Mouse (Mus musculus): ENCODE measurements around the gene Il5.

The Il5 gene

DNA sequence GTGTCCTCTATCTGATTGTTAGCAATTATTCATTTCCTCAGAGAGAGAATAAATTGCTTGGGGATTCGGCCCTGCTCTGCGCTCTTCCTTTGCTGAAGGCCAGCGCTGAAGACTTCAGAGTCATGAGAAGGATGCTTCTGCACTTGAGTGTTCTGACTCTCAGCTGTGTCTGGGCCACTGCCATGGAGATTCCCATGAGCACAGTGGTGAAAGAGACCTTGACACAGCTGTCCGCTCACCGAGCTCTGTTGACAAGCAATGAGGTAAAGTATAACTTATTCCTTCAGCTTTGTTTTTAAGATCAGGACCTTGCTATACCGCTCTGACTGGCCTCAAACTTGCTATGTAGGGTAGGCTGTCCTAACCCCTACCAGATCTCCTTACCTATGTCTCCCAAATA is at the start of gene Il5:
Il5 (plus strand) TSS at position 80 of the 400 bp plus-strand sequence.
- TF ChIP-seq GATA4 (IDR thresholded peaks at IDR 0.05; ENCODE audit: insufficient replicate concordance, low read length) = no peak

DNA sequence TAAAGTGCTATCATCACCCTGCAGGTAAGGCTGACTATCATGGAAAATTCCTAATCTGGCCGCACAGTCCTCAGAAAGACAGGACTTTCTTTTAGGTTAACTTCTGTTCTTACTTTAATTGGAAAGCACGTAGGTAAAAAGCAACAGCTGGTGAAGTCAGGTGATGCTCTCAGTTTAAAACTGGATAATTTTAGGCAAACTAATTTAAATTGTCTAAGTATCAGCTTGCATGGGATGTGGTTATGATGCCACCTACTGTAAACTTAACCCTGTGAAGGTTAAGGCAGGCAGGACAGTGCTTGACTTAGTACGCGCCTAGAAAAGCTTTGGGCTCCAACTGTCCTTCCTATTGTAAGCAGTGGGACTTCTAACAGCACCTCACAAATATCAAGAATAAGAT is 49.2 kb upstream of the Il5 start:
- no peak for TF ChIP-seq GATA4 (IDR thresholded peaks at IDR 0.05; ENCODE audit: insufficient replicate concordance, low read length)

DNA sequence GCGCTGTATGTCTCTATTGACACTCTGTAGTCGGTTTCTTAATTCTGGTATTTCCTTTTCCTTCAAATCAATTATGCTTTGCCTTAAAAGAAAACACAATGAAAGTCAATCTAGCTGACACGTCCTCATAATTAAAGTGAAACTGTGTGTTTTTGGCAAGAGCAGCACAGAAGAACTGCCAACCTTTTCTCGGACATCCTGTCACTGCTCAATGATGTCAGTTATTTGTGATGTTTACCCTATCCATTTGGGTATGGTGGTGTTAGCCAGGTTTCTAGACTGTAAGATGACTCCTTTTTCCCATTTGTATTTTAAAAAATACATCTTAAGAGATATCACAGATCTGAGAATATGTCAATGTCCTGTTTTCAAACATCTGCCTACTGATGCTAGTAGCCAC is 40.5 kb upstream of the Il5 start:
- TF ChIP-seq GATA4 (IDR thresholded peaks at IDR 0.05; ENCODE audit: insufficient replicate concordance, low read length) = no peak

DNA sequence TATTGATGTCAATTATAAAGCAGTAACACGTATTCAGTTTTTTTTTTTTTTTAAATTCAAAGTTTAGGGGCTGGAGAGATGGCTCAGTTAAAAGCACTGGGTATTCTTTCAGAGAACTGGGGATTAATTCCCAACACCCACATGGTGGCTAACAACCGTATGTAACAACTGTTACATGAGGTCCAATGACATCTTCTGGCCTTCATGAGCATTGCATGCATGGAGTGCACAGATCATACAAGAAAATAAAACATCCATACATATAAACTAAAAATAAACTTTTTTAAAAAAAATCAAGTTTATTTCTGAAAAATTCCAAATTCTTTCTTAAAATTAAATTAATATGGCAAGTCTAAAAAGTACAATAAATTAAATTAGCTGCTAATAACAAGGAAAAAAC is 38.9 kb upstream of the Il5 start:
- TF ChIP-seq GATA4 (IDR thresholded peaks at IDR 0.05; ENCODE audit: insufficient replicate concordance, low read length) = no peak

DNA sequence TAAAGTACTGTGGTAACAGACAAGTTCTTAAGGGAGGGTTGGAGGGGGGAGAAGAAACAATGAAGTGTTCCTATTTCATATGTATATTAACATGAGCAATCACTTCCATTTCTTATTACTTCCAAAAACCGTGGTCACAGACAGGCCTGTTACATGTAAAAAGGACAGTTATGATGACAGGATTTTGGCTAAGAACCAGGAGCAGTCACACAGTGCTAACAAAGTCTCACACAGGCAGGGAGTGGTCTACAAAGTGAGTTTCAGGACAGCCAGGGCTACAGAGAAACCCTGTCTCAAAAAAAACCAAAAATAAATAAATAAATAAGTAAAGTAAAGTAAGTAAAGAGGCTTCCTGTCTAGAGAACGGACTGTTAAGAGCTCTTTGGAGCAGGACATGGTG is 38.4 kb upstream of the Il5 start:
- no peak for TF ChIP-seq GATA4 (IDR thresholded peaks at IDR 0.05; ENCODE audit: insufficient replicate concordance, low read length)

DNA sequence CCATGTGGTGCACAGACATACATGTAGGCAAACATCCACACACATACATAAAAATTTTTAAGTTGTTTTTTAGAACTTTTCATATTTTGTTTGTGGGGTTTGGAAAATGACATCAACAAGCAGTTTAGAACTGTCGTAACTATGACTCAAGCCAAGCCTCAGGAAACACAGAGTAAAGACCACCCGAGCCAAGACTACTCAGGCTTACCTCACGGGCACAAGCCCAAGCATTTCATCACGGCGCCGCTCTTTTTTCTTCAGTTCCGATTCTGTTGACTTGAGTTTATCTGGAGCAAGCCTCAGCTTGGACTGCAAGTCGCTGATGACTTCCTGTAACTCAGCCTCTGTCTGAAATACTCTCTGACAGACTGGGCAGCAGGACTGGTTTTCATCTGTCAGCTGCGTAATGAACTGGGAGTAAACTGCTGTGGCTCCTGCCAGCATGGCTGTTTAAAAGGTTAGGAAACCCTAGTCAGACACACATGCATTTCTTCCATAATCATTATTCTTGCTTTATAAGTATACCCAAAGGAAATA is 37.5 kb upstream of the Il5 start:
- TF ChIP-seq GATA4 (IDR thresholded peaks at IDR 0.05; ENCODE audit: insufficient replicate concordance, low read length) = no peak

DNA sequence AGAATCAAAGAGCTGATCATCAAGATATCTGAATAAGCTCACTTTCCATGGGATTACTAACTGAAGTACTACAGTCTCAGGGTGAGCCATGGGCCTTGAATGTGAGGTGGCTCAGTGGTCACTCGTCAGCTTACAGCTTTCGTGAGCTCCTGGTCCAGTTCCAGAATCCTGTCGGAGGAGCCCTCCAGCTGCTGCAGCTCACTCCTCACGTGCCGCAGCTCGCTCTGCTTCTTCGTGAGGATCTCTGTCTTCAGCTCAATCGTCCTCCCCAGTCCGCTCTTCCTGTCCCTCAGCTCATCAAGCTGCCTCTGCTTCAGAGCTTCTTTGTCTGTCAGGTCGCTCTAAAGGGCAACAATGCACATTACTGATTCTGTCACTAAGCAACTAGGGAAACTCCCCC is 28.6 kb upstream of the Il5 start:
- TF ChIP-seq GATA4 (IDR thresholded peaks at IDR 0.05; ENCODE audit: insufficient replicate concordance, low read length) = no peak

DNA sequence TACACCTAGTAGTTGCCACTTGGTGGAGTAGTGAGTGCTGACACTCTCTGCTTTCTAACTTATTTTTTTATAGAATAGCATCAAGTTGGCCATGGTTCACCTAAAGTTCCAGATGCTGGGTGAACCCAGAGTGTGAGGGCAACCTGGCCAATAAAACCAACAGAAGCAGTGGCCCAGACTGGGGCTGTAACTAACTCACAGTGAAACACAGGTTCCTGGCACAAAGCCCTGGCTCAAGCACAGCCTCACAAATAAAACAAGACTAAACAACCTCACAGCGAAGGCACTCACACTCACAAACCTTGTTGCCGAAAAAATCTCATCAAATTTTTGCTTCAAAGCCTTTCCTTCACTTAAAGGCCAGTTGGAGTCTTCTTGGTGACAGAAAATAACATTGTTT is 22.1 kb upstream of the Il5 start:
- no peak for TF ChIP-seq GATA4 (IDR thresholded peaks at IDR 0.05; ENCODE audit: insufficient replicate concordance, low read length)

DNA sequence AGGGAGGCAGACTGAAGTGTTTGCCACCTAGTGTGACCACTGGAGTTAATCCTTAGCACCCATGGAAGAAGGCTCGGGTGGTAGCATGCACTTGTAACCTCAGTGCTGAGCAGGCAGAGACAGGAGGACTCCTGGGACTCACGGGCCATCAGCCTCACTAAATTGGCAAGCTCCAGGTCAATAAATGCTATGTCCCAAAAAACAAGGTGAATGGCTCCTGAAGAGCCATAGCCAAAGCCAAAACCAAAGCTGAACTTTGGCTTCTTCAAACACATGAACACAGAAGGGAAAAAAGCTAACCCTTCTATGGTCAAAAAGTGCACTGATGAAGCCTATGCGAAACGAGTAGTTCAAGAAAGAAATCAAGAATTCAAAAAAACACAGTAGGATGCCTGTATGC is 21.2 kb upstream of the Il5 start:
- TF ChIP-seq GATA4 (IDR thresholded peaks at IDR 0.05; ENCODE audit: insufficient replicate concordance, low read length) = no peak

DNA sequence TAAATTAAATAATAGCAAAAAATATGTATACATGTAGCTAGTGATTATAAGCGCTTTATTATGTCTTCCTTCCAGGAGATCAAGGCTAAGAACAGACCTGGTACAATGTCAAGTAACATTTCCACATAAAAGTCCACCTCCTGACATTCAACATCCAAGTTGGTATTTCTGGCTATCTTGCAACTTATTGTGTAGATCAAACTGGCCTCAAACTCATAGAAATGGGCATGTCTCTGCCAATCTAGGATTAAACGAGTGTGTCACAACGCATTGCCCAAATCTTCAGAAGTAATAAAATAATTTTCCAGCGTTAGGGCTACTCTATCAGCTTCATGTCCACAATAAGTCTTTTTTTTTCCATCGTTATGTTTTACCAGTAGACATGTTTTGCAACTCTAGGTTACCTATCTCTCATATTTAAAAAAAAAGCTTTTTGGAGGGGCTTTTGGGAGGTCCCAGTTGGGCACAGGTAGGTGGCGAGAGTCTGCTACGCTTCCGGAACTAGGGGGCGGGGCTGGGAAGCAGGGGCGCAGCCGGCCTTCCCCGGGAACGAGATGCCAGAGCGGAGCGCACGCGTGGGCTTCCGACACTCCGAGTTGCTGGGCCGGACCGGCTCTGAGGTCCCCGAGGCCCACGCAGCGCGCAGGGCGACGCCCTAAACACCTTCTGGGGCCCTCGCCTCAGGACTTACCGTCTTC is 14.2 kb upstream of the Il5 start:
- no peak for TF ChIP-seq GATA4 (IDR thresholded peaks at IDR 0.05; ENCODE audit: insufficient replicate concordance, low read length)

DNA sequence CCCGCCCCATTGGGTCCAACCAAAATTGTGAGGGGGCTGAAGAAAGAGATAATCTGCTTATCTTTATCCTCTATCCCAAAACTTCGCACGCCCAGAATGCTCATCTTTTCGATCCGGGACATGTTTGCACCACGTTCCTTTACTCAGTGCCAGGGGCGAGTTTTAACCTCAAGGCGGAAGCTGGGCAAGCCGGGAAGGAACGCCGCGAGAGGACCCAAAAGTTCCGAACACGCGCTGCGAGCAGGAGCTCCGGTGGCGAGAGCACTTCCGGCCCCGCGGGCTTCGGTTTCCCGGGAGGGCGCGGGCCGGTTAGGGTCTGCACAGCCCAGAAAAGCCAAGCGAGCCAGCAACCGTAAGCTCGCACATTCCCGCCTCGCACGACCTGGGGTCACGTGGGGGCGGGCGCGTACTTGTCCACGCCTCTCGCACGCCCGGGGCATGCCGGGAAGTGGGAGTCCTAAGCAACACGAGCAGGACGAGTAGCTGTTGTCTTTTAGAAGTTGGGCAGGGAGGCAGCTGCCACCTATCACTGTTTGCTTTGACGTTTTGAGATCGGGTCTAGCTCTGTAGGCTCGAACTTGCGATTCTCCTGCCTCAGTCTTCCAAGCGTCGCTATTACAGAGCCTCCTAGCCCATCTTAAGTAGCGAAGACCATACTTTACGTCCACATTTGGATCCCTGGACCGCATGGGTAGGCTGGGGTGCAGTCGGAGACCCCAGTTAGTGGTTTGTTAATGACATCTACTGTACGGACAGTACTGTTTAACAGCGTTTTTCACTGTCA is 13.5 kb upstream of the Il5 start, which contains the start of gene Rad50:
Rad50 (minus strand) TSS at position 386 of the 784 bp plus-strand sequence.
- no peak for TF ChIP-seq GATA4 (IDR thresholded peaks at IDR 0.05; ENCODE audit: insufficient replicate concordance, low read length)

DNA sequence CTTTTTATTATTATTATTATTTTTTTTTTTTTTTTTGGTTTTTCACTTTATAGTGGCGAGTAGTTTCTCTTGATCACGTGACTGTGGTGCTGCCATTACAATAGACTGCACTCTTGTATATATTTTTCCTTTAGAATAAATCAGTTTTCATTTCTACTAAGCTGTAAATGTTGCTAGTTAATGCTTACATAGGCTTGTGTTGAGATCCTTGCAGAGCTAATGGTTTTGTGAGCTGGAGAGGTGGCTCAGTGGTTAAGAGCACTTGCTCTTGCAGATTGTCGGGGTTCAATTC is 12.9 kb upstream of the Il5 start:
- TF ChIP-seq GATA4 (IDR thresholded peaks at IDR 0.05; ENCODE audit: insufficient replicate concordance, low read length) = no peak

DNA sequence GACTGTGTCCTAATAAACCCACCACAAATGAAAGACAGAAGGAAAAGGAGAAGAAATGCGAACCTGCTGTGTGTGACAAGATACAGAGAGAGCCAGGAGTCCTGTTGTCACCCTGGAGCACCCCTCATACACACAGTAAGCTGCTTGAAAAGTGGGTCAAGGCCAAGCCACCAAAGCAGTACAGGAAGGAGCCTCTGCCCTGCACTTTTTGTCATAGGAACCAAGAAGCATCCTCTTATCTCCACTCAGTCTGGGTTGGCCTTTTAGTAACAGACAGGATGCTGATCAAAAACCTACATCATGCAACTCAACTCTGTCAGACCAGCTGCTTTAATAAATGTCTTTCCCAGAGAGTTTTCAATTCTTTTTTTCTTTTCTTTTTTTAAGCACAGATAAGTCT is 893 bp upstream of the Il5 start:
- no peak for TF ChIP-seq GATA4 (IDR thresholded peaks at IDR 0.05; ENCODE audit: insufficient replicate concordance, low read length)

DNA sequence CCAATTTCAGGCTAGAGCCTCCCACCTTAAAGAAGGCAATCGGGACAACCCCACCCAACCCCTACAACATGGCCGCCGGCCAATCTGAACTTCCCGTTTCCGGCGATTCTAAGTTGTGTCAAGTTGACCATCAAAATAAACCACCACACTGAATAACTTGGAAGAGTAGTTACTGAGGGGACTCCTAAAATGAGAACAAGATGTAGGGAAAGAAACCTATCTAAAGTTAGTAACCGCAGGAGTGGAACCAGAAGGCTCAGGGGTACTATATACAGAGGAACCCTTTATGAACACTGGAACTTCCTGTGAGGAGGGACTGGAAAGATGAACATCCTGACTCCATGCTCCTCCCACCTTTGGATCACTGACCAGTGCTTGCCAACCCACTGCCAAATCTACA is 10.9 kb downstream of the Il5 start:
- TF ChIP-seq GATA4 (IDR thresholded peaks at IDR 0.05; ENCODE audit: insufficient replicate concordance, low read length) = no peak

DNA sequence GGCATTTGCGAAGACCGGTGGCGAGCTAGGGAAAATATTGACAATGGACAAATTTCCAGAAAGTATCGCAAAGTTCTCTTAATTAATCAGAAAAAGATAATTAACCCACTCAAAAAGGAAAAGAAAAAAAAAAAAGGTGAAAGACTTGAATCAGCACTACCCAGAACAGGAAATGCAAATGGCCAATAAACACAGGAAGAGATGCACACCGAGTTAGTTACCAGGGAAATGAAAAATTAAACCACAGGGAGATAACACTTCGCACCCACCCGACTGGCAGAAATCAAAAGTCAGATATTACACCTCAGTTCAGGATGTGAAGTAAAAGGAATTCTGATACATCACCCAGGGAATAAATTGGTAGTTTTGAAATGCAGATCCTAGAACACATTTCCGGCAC is 11.7 kb downstream of the Il5 start:
- TF ChIP-seq GATA4 (IDR thresholded peaks at IDR 0.05; ENCODE audit: insufficient replicate concordance, low read length) = no peak

DNA sequence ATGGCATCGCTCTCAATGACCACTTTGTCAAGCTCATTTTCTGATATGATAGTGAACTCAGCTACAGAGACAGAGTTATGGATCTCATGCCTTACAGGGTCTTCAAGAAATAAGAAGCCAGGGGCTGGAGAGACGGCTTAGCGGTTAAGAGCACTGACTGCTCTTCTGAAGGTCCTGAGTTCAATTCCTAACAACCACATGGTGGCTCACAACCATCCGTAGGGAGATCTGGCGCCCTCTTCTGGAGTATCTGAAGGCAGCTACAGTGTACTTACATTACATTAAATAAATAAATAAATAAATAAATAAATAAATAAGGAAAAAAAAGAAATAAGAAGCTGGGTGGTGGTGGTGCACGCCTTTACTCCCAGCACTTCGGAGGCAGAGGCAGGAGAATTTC is 13.2 kb downstream of the Il5 start:
- TF ChIP-seq GATA4 (IDR thresholded peaks at IDR 0.05; ENCODE audit: insufficient replicate concordance, low read length) = no peak

DNA sequence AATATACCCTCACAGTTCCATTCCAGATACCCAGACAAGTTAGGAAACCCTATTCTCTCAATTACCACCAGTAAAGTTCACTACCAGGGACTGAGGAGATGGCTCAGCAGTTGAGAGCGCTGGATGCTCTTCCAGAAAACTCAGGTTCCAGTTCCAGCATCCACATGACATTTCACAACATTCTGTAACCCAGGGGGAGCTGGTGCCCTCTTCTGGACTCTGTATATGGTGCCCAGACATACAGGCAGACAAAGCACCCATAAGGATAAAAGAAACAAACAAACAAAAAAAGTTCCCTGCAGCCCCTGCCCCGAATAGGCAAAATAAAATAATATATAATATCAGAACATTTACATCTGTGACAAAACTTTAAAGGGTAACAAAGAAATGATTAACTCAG is 13.8 kb downstream of the Il5 start:
- TF ChIP-seq GATA4 (IDR thresholded peaks at IDR 0.05; ENCODE audit: insufficient replicate concordance, low read length) = no peak
